ENCODE assay signal across 24 mouse cellular contexts in genomic region chr9:67670261-67671020, GRCm38 (mm10).
DNase-seq lines count a peak whose midpoint lies in the region; ATAC-seq and TF ChIP-seq lines count a peak whose summit lies in the region.
"Had no signal": no experiment of that assay in that cellular context is flagged by ENCODE, and none has a peak within 500 bp of the region (broad histone marks: within the 10 kb centered on the region; RNA-seq: fewer than 3 reads in every experiment).

No protein-coding gene starts in this region.

- 63% methylated on average over 12 of the region's 12 CpGs for WGBS in heart, adult 2 months
- WGBS in heart, embryonic 16.5 days: 61% methylated on average over 12 of the region's 12 CpGs

- H3K4me3 ChIP-seq in heart, adult 2 months: peak overlapping the region; percentile 20; the same call in 1 of the 2 replicates
- peak overlapping the region; percentile 38 for H3K4me3 ChIP-seq in heart, embryonic 16.5 days (ENCODE audit: low read length)
- H3K4me3 ChIP-seq: embryonic facial prominence, embryonic 13.5 days; forebrain, embryonic 15.5 days; hindbrain, embryonic 15.5 days; liver, embryonic 12.5 days; midbrain, embryonic 15.5 days; myocyte had no signal

- no peak for TF ChIP-seq EP300 in heart, adult 2 months (IDR thresholded peaks at IDR 0.05; ENCODE audit: insufficient read depth, low read depth, low read length)

- no peak for TF ChIP-seq CTCF in heart, adult 2 months (IDR thresholded peaks at IDR 0.05)

- intact Hi-C loops in heart, adult 2 months (cut with DNase I): no loop called here

- TF ChIP-seq POLR2A in heart, adult 2 months (IDR thresholded peaks at IDR 0.05; ENCODE audit: insufficient read depth, low read depth, low read length): no peak

- no peak overlapping the region for H3K9ac ChIP-seq in heart, adult 2 months (ENCODE audit: low read depth, low read length)
- peak overlapping the region; percentile 52; the same call in 1 of the 2 replicates for H3K9ac ChIP-seq in heart, embryonic 16.5 days (ENCODE audit: low read length)
- H3K9ac ChIP-seq: embryonic facial prominence, embryonic 13.5 days; forebrain, embryonic 15.5 days; hindbrain, embryonic 15.5 days; liver, embryonic 12.5 days; midbrain, embryonic 15.5 days had no signal

- no peaks in the 10 kb centered on the region; the same call in 1 of the 2 replicates for H3K9me3 ChIP-seq in heart, embryonic 16.5 days (replicated peaks; ENCODE audit: control insufficient read depth, low read length)
- H3K9me3 ChIP-seq: embryonic facial prominence, embryonic 13.5 days; forebrain, embryonic 15.5 days; hindbrain, embryonic 15.5 days; liver, embryonic 12.5 days; midbrain, embryonic 15.5 days had no signal

- H3K79me2 ChIP-seq in heart, adult 2 months (replicated peaks; ENCODE audit: control insufficient read depth, insufficient read depth, low read length): no peaks in the 10 kb centered on the region

- no peak for ATAC-seq in heart, embryonic 16.5 days (replicated peaks; ENCODE audit: extremely low read depth, insufficient read depth, low FRiP score)
- no peak for ATAC-seq in cerebellum, adult (ENCODE audit: insufficient number of reproducible peaks, low FRiP score, low TSS enrichment)
- ATAC-seq: forebrain, embryonic 15.5 days; intestine, embryonic 16.5 days; liver, embryonic 12.5 days; midbrain, embryonic 15.5 days had no signal

- DNase-seq in heart, adult 2 months: no peak
- DNase-seq in heart, adult 8-10 months (ENCODE audit: low spot score): no peak
- no peak for DNase-seq in heart, adult 18-20 months
- peak; percentile 26 for DNase-seq in adrenal gland, adult 8-10 months
- DNase-seq in adrenal gland, postnatal 25 days: peak; percentile 25
- no peak for DNase-seq in T-cell, adult 2 months (ENCODE audit: low spot score)
- DNase-seq: cerebellum, adult 11 months; cerebellum, postnatal 10 days; kidney, postnatal 25 days; layer of hippocampus, adult 9-11 months; lung, adult 2 months; lung, postnatal 36 days; right cerebral cortex, postnatal 14 days; thymus, adult 18-20 months; thymus, postnatal 4 days had no signal

- no peak overlapping the region for H3K27ac ChIP-seq in heart, adult 2 months
- H3K27ac ChIP-seq in heart, embryonic 16.5 days (ENCODE audit: low read length): peak overlapping the region; percentile 35
- H3K27ac ChIP-seq: embryonic facial prominence, embryonic 13.5 days; forebrain, embryonic 15.5 days; hindbrain, embryonic 15.5 days; liver, embryonic 12.5 days; midbrain, embryonic 15.5 days had no signal

- peak overlapping the region; percentile 67 for H3K4me2 ChIP-seq in heart, embryonic 16.5 days (ENCODE audit: low read depth, low read length)
- H3K4me2 ChIP-seq: embryonic facial prominence, embryonic 13.5 days; forebrain, embryonic 15.5 days; hindbrain, embryonic 15.5 days; liver, embryonic 12.5 days; midbrain, embryonic 15.5 days had no signal

- H3K4me1 ChIP-seq in heart, adult 2 months (ENCODE audit: control insufficient read depth, insufficient read depth, low read length): no peaks in the 10 kb centered on the region
- H3K4me1 ChIP-seq in heart, embryonic 16.5 days (ENCODE audit: control insufficient read depth, insufficient read depth, low read length): peaks cover 7% of the 10 kb centered on the region
- H3K4me1 ChIP-seq: embryonic facial prominence, embryonic 13.5 days; forebrain, embryonic 15.5 days; hindbrain, embryonic 15.5 days; liver, embryonic 12.5 days; midbrain, embryonic 15.5 days had no signal

- H3K36me3 ChIP-seq in heart, adult 2 months (ENCODE audit: control insufficient read depth, insufficient read depth, low read length): no peaks in the 10 kb centered on the region
- no peaks in the 10 kb centered on the region for H3K36me3 ChIP-seq in heart, embryonic 16.5 days (ENCODE audit: control insufficient read depth, insufficient read depth)
- H3K36me3 ChIP-seq: embryonic facial prominence, embryonic 13.5 days; forebrain, embryonic 15.5 days; hindbrain, embryonic 15.5 days; liver, embryonic 12.5 days; midbrain, embryonic 15.5 days had no signal

- no peaks in the 10 kb centered on the region for H3K27me3 ChIP-seq in heart, adult 2 months (ENCODE audit: control insufficient read depth, insufficient read depth, low read length)
- H3K27me3 ChIP-seq in heart, embryonic 16.5 days (ENCODE audit: control insufficient read depth, insufficient read depth, low read length): no peaks in the 10 kb centered on the region
- H3K27me3 ChIP-seq: embryonic facial prominence, embryonic 13.5 days; forebrain, embryonic 15.5 days; hindbrain, embryonic 15.5 days; liver, embryonic 12.5 days; midbrain, embryonic 15.5 days had no signal

Comparison
In these comparisons a context has a peak if more than half of its experiments do, and no peak if none do; other contexts are left out.
1. DNase-seq: peak in adrenal gland, adult 8-10 months (single experiment) and adrenal gland, postnatal 25 days (single experiment); none in heart, adult 2 months (0 of 2), heart, adult 8-10 months (single experiment), heart, adult 18-20 months (0 of 2) and T-cell, adult 2 months (single experiment).